Mouse (Mus musculus): Measurements from ENCODE around the gene Mpz. TPM values are rescaled to one million over a fixed set of nuclear protein-coding genes. Genes with fewer than 3 reads are reported as not detected.
"Not testable (repeated sequence)": the region's sequence is repeated elsewhere in the genome, so short reads cannot be mapped to it uniquely, and the experiment has no call there.

The Mpz gene
- total RNA-seq, 2 experiments from 2014 or later = 24.7 to 27.7 TPM

- intact Hi-C loops (cut with DNase I) = no loop called here
- Histone ChIP-seq H3K4me3 (no peak overlapping the region), H3K27ac (0 out of 2 replicates have a peak overlapping the region, but pooled peaks have one; percentile 52)
- DNase-seq = no peak
- no peak for TF ChIP-seq CTCF (IDR thresholded peaks at IDR 0.05)
Observed at GRCm38 (mm10) chr1:171135600-171135999, 14.9 kb upstream of the Mpz start.

GRCm38 (mm10) chr1:171137486-171138155 is 12.9 kb upstream of the Mpz start:
- intact Hi-C loops (cut with DNase I) = not testable (repeated sequence)

DNA sequence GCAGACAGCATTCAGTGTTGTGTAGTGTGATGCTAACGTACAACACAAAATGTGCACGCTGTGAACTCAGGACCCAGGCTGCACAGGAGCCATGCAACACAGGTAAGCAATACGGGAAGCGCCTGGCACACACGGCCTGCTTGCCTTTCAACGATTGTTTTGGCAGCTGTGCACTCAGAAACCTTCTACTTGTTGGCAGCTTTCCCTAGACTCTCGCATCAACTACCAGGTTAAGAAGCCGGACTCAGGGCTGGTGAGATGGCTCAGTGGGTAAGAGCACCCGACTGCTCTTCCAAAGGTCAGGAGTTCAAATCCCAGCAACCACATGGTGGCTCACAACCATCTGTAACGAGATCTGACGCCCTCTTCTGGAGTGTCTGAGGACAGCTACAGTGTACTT is 7.5 kb upstream of the Mpz start:
- H3K4me3 ChIP-seq; H3K27ac ChIP-seq; intact Hi-C loops (cut with DNase I): not testable (repeated sequence)
- DNase-seq = peak; percentile 44

More at GRCm38 (mm10) chr1:171137486-171138155, 12.9 kb upstream of the Mpz start:
- H3K4me3 ChIP-seq, DNase-seq, H3K27ac ChIP-seq: not testable (repeated sequence)

DNA sequence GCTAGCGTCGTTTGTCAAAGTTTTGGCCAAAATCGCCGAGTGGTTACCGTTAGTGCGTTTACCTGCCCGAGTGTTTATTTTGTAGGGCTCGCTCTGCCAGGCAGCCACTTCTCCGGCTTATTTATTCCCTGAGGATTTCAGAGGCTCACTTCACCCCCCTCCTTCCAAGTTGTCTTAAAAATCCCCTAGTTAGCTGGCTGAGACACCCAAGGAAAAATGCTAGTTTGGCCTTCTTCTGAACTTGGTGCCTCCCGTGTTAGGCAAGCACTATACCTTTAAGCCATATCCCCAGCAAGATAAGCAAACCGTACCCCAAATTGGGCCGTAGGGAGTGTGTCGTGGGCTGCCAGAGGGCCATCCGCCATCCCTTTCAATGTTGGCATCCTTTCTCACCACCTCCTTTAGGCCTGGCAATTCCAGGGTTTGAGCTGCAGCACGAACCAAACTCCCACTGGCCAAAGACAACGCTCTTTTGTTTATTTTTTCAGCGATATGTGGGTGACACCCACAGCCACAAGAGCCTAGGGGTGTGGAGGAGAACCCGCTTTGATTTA is 404 bp downstream of the Mpz start:
- no peak for DNase-seq
- Histone ChIP-seq H3K27ac (peak overlapping the region; percentile 94), H3K4me3 (peak overlapping the region; percentile 79)
- intact Hi-C loops (cut with DNase I) = loop anchor here (2.0 kb wide), 1 partner anchor 32 kb away; no protein-coding TSS in a partner anchor
- TF ChIP-seq CTCF (IDR thresholded peaks at IDR 0.05) = no peak

DNA sequence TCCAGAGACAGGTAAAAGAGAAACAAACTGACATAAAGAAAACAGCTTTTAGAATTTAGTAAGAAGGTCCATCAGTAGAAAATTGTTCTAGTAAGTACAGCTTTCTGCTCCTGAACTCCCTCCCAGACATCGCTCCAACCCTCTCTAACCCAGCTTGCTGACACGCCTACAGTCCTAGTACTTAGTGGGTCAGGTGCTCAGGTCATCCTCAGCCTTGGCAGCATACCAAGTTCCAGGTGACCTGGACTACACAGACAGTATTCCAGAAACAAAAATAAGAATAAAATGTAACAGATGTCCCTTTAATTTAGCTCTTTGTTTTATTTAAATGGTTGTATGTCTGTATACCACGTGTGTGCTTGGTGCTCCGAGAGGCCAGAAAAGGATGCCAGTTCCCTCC is 1.5 kb downstream of the Mpz start:
- Histone ChIP-seq H3K27ac (peak overlapping the region; percentile 94; the same call in 1 of the 2 replicates), H3K4me3 (no peak overlapping the region)
- DNase-seq = no peak
- intact Hi-C loops (cut with DNase I) = loop anchor here (2.0 kb wide), 1 partner anchor 33 kb away; no protein-coding TSS in a partner anchor
- TF ChIP-seq CTCF (IDR thresholded peaks at IDR 0.05) = no peak

DNA sequence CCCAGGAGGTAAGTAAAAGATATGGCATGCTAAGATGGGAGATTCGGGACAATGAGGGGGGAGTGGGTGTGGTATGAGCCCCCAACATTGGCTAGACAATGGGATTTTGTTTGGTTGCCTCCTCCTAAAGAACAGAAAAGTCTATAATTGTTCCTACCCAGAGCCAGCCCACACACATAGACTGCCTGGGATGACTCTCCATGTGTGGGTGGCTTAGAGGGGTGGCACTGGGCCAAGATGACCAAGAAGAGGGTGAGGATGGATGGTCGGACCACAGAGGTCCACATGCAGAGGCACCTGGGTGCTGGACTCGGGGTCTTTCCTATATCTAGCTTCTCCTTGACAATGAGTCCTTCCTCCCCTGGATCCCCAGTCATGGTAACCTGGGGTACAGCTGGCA is 6.1 kb downstream of the Mpz start:
- no peak overlapping the region; the same call in 1 of the 2 replicates for H3K4me3 ChIP-seq
- intact Hi-C loops (cut with DNase I) = no loop called here
- no peak for TF ChIP-seq CTCF (IDR thresholded peaks at IDR 0.05)
- no peak for DNase-seq
- no peak overlapping the region for H3K27ac ChIP-seq

GRCm38 (mm10) chr1:171157965-171158364 is 7.5 kb downstream of the Mpz start:
- no peak for TF ChIP-seq CTCF (IDR thresholded peaks at IDR 0.05)
- no peak for DNase-seq
- Histone ChIP-seq H3K4me3 (peak overlapping the region; percentile 17; the same call in 1 of the 2 replicates), H3K27ac (no peak overlapping the region)
- intact Hi-C loops (cut with DNase I) = no loop called here

- peak; percentile 58 for TF ChIP-seq CTCF (IDR thresholded peaks at IDR 0.05)
- intact Hi-C loops (cut with DNase I) = no loop called here
- Histone ChIP-seq H3K4me3 (peak overlapping the region; percentile 41), H3K27ac (no peak overlapping the region)
- peak; percentile 49 for DNase-seq
Observed at GRCm38 (mm10) chr1:171159485-171159975, 9.0 kb downstream of the Mpz start.

GRCm38 (mm10) chr1:171162526-171162925 is 12.0 kb downstream of the Mpz start:
- intact Hi-C loops (cut with DNase I) = loop anchor here (5.0 kb wide), 1 partner anchor 100 kb away; no protein-coding TSS in a partner anchor
- no peak overlapping the region for H3K4me3 ChIP-seq
- no peak for TF ChIP-seq CTCF (IDR thresholded peaks at IDR 0.05)
- no peak overlapping the region for H3K27ac ChIP-seq
- DNase-seq = no peak

GRCm38 (mm10) chr1:171164258-171164657 is 13.7 kb downstream of the Mpz start:
- H3K27ac ChIP-seq = peak overlapping the region; percentile 28; the same call in 1 of the 2 replicates
- H3K4me3 ChIP-seq = no peak overlapping the region
- DNase-seq = no peak
- intact Hi-C loops (cut with DNase I) = loop anchor here (1.0 to 5.0 kb wide), 2 partner anchors 56 to 98 kb away; no protein-coding TSS in a partner anchor
- TF ChIP-seq CTCF (IDR thresholded peaks at IDR 0.05) = peak; percentile 71

DNA sequence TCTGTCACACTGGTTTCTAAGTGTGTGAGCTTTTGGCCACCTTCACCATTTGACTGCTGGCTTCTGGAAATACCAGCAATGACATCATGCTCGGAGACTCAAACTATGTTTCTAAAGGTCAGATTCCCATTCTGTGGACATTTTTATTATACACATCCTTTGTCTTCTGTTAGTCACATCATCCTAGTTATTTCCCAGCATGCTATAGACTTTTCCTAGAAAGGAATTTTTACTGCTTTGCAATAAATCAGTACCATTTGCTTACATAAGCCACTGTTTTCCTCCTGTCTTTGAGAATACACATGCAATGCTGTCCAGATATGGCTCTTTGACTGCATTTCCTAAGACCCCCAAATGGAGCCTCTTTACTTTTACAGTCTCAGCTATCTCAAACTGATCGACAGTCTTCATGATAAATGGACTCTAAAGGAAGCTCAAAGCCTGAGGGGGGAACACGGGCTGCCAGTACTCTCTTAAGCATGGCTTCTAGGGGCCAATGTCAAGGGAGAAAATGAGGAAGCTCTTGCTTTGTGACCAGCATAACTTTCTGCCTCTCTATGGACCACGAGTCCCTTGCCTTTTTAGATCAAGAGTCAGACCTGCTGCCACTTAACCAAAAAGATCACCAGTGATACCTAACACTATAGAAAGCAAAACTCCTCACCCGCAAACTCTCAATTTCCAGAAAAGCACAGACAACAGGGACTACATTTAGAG is 15.3 kb downstream of the Mpz start:
- no peak for DNase-seq
- no peak overlapping the region for H3K4me3 ChIP-seq
- TF ChIP-seq CTCF (IDR thresholded peaks at IDR 0.05) = no peak
- intact Hi-C loops (cut with DNase I) = no loop called here
- no peak overlapping the region for H3K27ac ChIP-seq

GRCm38 (mm10) chr1:171168906-171169305 is 18.4 kb downstream of the Mpz start:
- DNase-seq = no peak
- H3K4me3 ChIP-seq = no peak overlapping the region
- no peak for TF ChIP-seq CTCF (IDR thresholded peaks at IDR 0.05)
- intact Hi-C loops (cut with DNase I) = no loop called here
- no peak overlapping the region for H3K27ac ChIP-seq

DNA sequence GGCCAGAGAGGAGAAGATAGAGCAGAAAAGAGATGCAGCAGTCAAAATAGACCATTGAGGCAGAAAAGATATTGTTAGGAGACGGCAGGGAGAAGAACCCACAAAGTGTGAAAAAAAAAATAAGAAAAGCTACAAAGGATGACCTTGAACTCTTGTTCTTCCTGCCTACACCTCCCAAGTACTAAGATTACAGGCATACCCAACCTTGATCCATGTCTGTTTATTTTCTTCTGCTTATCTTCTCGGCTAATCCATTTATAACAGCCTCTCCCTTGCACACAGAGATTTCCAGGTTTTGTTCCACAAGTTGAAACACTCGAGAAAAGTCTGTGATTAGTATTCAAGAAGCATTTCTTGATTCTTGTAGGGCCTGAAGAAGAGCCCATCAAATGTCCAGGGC is 19.4 kb downstream of the Mpz start:
- H3K27ac ChIP-seq = peak overlapping the region; percentile 75

More for the DNA sequence above, 19.4 kb downstream of the Mpz start:
- H3K4me3 ChIP-seq = no peak overlapping the region
- intact Hi-C loops (cut with DNase I) = no loop called here
- no peak for TF ChIP-seq CTCF (IDR thresholded peaks at IDR 0.05)
- no peak for DNase-seq
